Mouse (Mus musculus) forebrain, postnatal 0 days (tissue): ENCODE results near the gene D430041D05Rik. TPM values are rescaled to one million over a fixed set of nuclear protein-coding genes. Genes with fewer than 3 reads are reported as not detected.

Experiments
- ATAC-seq: fragments of 200-750 bp; cut with Nextera tagmentation; 2 replicates; pipeline ENCODE4 v1.8.0; 2017; ENCODE audit warnings: mild to moderate bottlenecking, moderate library complexity
- DNase-seq: peaks from one replicate; pipeline ENCODE4 v3.0.0-alpha.2; 2015
- H3K27ac ChIP-seq: fragments of 300-500 bp; sonication (generic); 2 replicates; pipeline ENCODE4 v1.5.1; 2014; ENCODE audit warnings: low read depth, mild to moderate bottlenecking, antibody characterized with exemption, low read length, moderate library complexity, mixed read lengths
- H3K27me3 ChIP-seq: fragments of 300-500 bp; sonication (generic); 2 replicates; pipeline ENCODE4 v1.6.1; 2014; ENCODE audit warnings: mild to moderate bottlenecking, low read length, mixed read lengths; ENCODE audit not compliant: insufficient read depth
- H3K36me3 ChIP-seq: fragments of 300-500 bp; sonication (generic); 2 replicates; pipeline ENCODE4 v1.6.1; 2014; ENCODE audit warnings: mild to moderate bottlenecking, moderate library complexity; ENCODE audit not compliant: insufficient read depth
- H3K4me1 ChIP-seq: fragments of 300-500 bp; sonication (generic); 2 replicates; pipeline ENCODE4 v1.6.1; 2014; ENCODE audit warnings: antibody characterized with exemption; ENCODE audit not compliant: insufficient read depth
- H3K4me2 ChIP-seq: fragments of 300-500 bp; sonication (generic); 2 replicates; pipeline ENCODE4 v1.6.1; 2014; ENCODE audit warnings: low read depth, mild to moderate bottlenecking, moderate library complexity
- H3K4me3 ChIP-seq: fragments of 300-500 bp; sonication (generic); 2 replicates; pipeline ENCODE4 v1.5.1; 2014; ENCODE audit warnings: low read depth, low read length, mixed read lengths
- H3K9ac ChIP-seq: fragments of 300-500 bp; sonication (generic); 2 replicates; pipeline ENCODE4 v1.6.1; 2014; ENCODE audit warnings: mild to moderate bottlenecking
- H3K9me3 ChIP-seq: fragments of 300-500 bp; sonication (generic); 2 replicates; pipeline ENCODE4 v1.6.1; 2016; ENCODE audit warnings: low read length
- CTCF ChIP-seq: sonication (generic); IDR thresholded peaks from 2 replicates; pipeline ENCODE4 v1.5.1; 2016; ENCODE audit warnings: antibody characterized with exemption, control low read depth, low read depth
- WGBS: fragments of 180-500 bp; shearing (Covaris S2); extraction: QIAGEN DNeasy Blood & Tissue Kit; methylation state at CpG from one replicate; pipeline ENCODE4 v1.1.7; 2014; 5-methylcytosine and 5-hydroxymethylcytosine counted together
- polyA plus RNA-seq: library from polyadenylated mRNA; unstranded; fragments of >200 nt; fragmentation: Nextera tagmentation; extraction: Ambion mirVana; gene quantifications from 2 replicates; pipeline ENCODE4 v1.2.1, GENCODE M21; 2015
- total RNA-seq: library from RNA; depleted of rRNA; stranded (reverse); fragments of >200 nt; gene quantifications from 2 replicates; pipeline ENCODE4 v1.2.3, GENCODE M21; 2014

Gene D430041D05Rik
- total and polyA plus RNA-seq, 2 experiments from 2014 or later: 11.1 to 58.9 TPM

DNA sequence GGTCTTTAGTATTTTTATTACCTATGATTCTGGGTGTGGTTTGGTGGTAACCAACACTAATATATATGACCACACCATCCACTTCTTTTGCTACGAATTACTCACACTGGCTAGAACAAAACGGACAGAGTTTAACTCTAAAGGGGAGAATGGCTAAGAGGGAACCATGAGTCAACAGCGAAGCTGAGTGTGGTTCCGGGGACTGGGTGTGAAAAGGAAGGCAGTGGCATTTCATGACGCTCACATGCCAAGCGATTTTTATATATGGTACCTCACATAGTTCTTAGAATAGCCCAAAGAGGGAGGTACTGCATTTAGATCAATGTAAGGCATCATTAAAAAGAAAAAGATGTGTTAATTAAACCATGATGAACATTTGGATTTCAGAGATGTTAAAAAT, 79.6 kb downstream of the D430041D05Rik start:
- Histone ChIP-seq H3K4me1 (peaks cover 25% of the 10 kb centered on the region; the same call in 1 of the 2 replicates), H3K27ac (no peak overlapping the region), H3K27me3 (no peaks in the 10 kb centered on the region), H3K4me3 (no peak overlapping the region), H3K36me3 (no peaks in the 10 kb centered on the region), H3K4me2 (no peak overlapping the region), H3K9me3 (no peaks in the 10 kb centered on the region), H3K9ac (no peak overlapping the region)
- WGBS: 87% methylated on average over 6 of the region's 6 CpGs
- DNase-seq: no peak
- TF ChIP-seq CTCF: no peak
- ATAC-seq: no peak

DNA sequence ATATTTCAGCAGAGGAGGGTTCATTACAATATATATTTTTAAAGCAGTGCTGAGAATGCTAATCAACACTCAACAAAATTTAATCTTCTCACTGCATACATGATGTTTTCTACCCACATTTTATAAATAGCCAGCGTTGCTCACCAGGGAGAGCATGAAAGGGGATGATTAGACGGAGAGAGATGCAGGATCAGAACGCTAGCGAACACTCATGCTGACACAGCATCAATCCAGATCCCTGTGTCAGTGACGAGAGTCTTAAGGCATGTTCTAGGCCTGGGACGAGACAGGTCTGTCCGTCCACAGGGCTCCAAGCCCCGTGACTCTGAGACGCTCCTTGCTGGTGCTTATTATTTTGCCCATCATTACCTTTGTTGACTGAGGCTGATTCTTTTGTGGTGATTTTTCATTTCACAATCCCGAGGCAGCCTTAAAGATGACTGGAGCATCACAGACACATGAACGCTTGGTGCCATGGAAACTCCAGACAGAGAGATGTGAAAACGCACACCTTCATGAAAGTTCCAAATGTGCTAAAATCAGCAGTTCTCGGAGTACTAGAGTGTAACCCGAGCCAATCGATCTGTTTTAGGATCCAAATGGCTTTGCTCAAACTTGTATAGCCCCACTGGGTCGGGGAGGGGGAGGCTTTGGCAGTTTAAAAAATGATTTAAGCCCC, 83.6 kb downstream of the D430041D05Rik start:
- peak; percentile 62 for DNase-seq
- Histone ChIP-seq H3K4me1 (0 out of 2 replicates have a peak, but pooled peaks cover 16% of the 10 kb centered on the region), H3K4me2 (peak overlapping the region; percentile 27), H3K27ac (peak overlapping the region; percentile 81), H3K9me3 (no peaks in the 10 kb centered on the region), H3K36me3 (no peaks in the 10 kb centered on the region), H3K9ac (0 out of 2 replicates have a peak overlapping the region, but pooled peaks have one; percentile 25), H3K27me3 (no peaks in the 10 kb centered on the region), H3K4me3 (no peak overlapping the region)
- no peak for TF ChIP-seq CTCF
- 48% methylated on average over 16 of the region's 16 CpGs for WGBS
- peak; percentile 85 for ATAC-seq

- no peak for DNase-seq
- no peak overlapping the region for H3K9ac ChIP-seq
- H3K4me2 ChIP-seq: no peak overlapping the region
- no peak for TF ChIP-seq CTCF
- no peaks in the 10 kb centered on the region for H3K9me3 ChIP-seq
- H3K27me3 ChIP-seq: no peaks in the 10 kb centered on the region
- 45% methylated on average over 6 of the region's 6 CpGs for WGBS
- H3K4me3 ChIP-seq: no peak overlapping the region
- no peak for ATAC-seq
- H3K36me3 ChIP-seq: no peaks in the 10 kb centered on the region
- H3K27ac ChIP-seq: no peak overlapping the region
- H3K4me1 ChIP-seq: peaks cover 25% of the 10 kb centered on the region; the same call in 1 of the 2 replicates
Measured at GRCm38 (mm10) chr2:104323773-104324172, 87.0 kb downstream of the D430041D05Rik start.

DNA sequence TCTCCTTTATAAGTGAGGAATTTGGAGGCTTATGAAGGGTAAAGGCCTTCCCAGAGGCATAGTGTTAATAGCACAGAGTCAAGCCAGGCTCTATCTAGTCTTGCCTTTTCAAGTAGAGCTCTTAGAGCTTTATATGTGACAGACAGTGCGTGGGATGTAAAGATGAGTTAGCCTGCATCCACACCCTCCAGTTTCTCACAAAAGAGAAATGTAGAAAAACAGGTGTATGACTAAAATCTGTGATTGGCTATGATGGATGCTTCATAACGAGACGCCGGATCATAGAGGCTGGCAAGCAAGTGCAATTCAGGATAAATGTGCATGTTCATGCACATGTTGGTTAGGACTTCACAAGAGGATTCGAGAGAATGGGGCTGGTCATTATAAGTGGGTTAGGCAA, 87.5 kb downstream of the D430041D05Rik start:
- Histone ChIP-seq H3K9ac (no peak overlapping the region), H3K27me3 (no peaks in the 10 kb centered on the region), H3K4me1 (peaks cover 28% of the 10 kb centered on the region), H3K36me3 (no peaks in the 10 kb centered on the region), H3K4me3 (no peak overlapping the region), H3K27ac (no peak overlapping the region), H3K4me2 (no peak overlapping the region), H3K9me3 (no peaks in the 10 kb centered on the region)
- TF ChIP-seq CTCF: no peak
- WGBS: 52% methylated on average over 5 of the region's 5 CpGs
- no peak for DNase-seq
- no peak for ATAC-seq

GRCm38 (mm10) chr2:104320061-104320624, 90.7 kb downstream of the D430041D05Rik start:
- H3K27ac ChIP-seq: no peak overlapping the region
- no peaks in the 10 kb centered on the region for H3K9me3 ChIP-seq
- no peaks in the 10 kb centered on the region for H3K27me3 ChIP-seq
- no peaks in the 10 kb centered on the region for H3K36me3 ChIP-seq
- peaks cover 34% of the 10 kb centered on the region for H3K4me1 ChIP-seq
- 92% methylated on average over 13 of the region's 13 CpGs for WGBS
- DNase-seq (no peak), ATAC-seq (no peak)
- H3K4me2 ChIP-seq: no peak overlapping the region
- no peak overlapping the region for H3K9ac ChIP-seq
- TF ChIP-seq CTCF: no peak
- no peak overlapping the region for H3K4me3 ChIP-seq

DNA sequence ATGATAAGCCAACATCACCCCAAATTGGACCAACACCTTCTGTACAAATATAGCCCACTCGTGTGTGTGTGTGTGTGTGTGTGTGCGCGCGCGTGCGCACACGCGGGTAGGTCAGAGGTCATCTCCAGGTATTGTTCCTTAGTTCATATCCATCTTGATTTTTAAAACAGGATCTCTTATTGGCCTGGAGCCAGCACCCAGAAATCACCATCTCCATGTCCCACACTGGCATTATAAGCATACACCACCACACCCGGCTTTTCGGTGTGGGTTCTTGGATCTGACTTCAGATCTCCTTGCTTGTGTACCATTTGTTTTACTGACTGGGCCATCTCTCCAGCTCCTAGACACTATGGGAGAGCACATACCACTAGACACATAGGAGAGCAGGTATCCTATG, 91.4 kb downstream of the D430041D05Rik start:
- peak overlapping the region; percentile 83 for H3K27ac ChIP-seq
- no peaks in the 10 kb centered on the region for H3K27me3 ChIP-seq
- ATAC-seq (no peak), DNase-seq (no peak)
- peaks cover 34% of the 10 kb centered on the region for H3K4me1 ChIP-seq
- H3K4me2 ChIP-seq: no peak overlapping the region
- WGBS: 96% methylated on average over 10 of the region's 10 CpGs
- H3K9me3 ChIP-seq: no peaks in the 10 kb centered on the region
- TF ChIP-seq CTCF: no peak
- H3K36me3 ChIP-seq: no peaks in the 10 kb centered on the region
- no peak overlapping the region for H3K4me3 ChIP-seq
- no peak overlapping the region for H3K9ac ChIP-seq

DNA sequence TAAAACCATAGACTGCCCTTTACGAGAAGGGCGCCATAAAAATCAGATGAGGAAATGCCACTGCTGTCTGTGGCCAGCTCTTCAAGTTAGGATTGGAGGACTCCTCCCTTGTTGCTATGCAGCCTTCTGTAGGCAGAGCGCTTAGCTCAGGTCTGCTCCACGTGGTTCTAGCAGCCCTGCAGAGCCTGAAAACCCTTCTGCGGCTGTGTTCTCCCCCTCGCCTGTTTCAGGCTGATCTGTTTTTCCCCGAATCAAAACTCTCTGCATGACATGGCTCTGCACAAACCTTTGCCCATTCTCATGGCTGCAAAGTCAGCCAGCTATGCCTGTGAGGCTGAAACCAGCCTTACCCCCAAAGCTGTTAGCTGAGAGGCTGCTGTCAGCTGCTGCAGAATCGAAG, 91.9 kb downstream of the D430041D05Rik start:
- ATAC-seq (peak; percentile 87), DNase-seq (peak; percentile 66)
- peak overlapping the region; percentile 83 for H3K27ac ChIP-seq
- H3K9me3 ChIP-seq: no peaks in the 10 kb centered on the region
- no peaks in the 10 kb centered on the region for H3K36me3 ChIP-seq
- 0 out of 2 replicates have a peak overlapping the region, but pooled peaks have one; percentile 18 for H3K9ac ChIP-seq
- H3K4me3 ChIP-seq: no peak overlapping the region
- no peaks in the 10 kb centered on the region for H3K27me3 ChIP-seq
- no peak overlapping the region for H3K4me2 ChIP-seq
- 37% methylated on average over 8 of the region's 8 CpGs for WGBS
- H3K4me1 ChIP-seq: peaks cover 34% of the 10 kb centered on the region
- TF ChIP-seq CTCF: no peak
